Mouse (Mus musculus) heart, postnatal 10 days (tissue): ENCODE results near the gene Nhsl2. TPM values are rescaled to one million over a fixed set of nuclear protein-coding genes. Genes with fewer than 3 reads are reported as not detected.

ENCODE experiments used
- DNase-seq, 2 experiments: peaks; one replicate each; pipeline ENCODE4 v3.0.0; 2021
- intact Hi-C: fragments of 180-260 bp; cut with DNase I; formaldehyde crosslinking; loops from one replicate; pipeline ENCODE4 v1.15.1; 2025
- total RNA-seq, 2 experiments: library from RNA; stranded (reverse); gene quantifications; 2 replicates each; pipeline ENCODE4 v1.2.3; 2021

Nhsl2 gene
- total RNA-seq, 2 experiments from 2014 or later, result 7.5 to 9.9 TPM

- DNase-seq, result peak; percentile 31 to 37
- intact Hi-C loops, result no loop called here
Measured at GRCm38 (mm10) chrX:101898341-101898740, 49.2 kb downstream of the Nhsl2 start.

- intact Hi-C loops, result no loop called here
- DNase-seq, result no peak
Measured at GRCm38 (mm10) chrX:101901806-101902490, 52.8 kb downstream of the Nhsl2 start.

- DNase-seq, result no peak
- intact Hi-C loops, result no loop called here
Measured at GRCm38 (mm10) chrX:101902597-101902996, 53.4 kb downstream of the Nhsl2 start.

DNA sequence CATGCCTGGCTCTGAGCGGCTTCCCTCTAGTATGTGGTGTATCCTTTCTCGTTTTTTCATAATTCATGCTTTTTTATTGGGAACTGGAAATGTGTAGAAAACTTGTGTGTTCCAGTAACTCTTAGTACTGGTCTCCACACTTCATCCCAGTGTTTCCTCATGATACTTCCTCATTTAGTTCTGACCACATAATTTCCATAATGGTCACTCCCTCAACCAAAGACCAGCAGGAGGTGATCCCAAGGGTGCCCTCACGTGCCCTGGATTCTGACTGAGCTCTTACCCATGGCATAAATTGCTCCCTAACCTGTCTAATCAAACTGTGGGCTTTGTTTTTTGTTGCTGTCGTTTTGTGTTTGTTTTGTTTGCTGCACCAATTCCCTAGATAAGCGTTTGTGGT is 58.1 kb downstream of the Nhsl2 start:
- DNase-seq, result no peak
- intact Hi-C loops, result no loop called here

DNA sequence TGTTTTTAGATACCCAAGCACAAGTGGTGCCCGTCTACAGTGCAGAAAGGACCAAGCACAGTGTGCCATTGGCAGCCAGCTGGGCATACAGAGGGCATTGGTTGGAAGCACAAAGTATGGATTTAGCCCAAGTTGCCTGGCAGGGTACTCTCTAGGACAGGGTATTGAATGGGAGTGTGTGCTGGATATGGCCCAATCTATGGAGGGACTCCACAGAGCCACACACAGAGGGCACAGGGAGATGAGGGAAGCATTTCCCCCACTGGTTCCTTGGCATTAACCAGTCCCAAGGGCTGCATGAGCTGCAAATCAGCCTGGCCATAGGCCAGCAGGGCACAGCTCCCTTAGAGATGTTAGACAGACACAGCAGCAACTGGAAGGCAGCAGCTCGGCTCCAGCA is 79.9 kb downstream of the Nhsl2 start:
- DNase-seq, result no peak
- intact Hi-C loops, result no loop called here

DNA sequence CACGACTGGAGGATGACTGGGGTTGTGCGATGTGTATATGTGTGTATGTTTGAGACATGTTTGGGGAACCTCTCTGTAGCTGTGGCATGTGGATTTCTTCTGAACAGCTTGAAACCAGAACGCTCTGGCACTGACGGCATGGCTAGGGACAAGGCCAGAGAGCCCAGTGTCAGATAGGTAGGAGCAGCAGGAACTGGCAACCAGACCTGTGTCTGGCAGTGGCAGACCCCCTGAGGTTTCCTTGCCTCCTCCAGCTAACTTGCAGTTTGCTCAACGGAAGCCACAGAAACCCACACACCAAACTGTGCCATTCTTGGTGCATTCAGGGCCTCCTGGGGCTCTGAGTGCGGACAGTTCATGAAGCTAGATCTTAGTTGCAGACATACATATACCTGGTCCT is 81.1 kb downstream of the Nhsl2 start:
- DNase-seq, result no peak
- intact Hi-C loops, result no loop called here

DNA sequence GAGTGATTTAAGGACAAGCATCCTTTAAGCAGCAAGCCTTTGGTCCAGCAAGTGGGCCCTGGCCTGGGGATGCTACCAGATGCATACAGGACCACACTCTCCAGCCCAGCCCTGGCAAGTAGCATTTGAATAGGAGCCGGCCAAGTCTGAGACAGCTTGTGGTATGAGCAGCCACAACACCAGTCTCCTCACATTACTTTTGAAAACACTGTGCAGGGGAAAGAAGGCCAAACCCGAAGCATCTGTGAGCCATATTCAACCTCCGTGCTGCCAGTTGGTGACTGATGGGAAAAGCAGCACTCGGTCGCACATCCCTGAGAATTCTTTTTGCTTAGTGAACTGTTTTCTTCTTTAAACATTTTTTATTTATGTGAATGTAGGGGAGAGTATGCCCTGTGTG is 81.8 kb downstream of the Nhsl2 start:
- intact Hi-C loops, result no loop called here
- no peak for DNase-seq

DNA sequence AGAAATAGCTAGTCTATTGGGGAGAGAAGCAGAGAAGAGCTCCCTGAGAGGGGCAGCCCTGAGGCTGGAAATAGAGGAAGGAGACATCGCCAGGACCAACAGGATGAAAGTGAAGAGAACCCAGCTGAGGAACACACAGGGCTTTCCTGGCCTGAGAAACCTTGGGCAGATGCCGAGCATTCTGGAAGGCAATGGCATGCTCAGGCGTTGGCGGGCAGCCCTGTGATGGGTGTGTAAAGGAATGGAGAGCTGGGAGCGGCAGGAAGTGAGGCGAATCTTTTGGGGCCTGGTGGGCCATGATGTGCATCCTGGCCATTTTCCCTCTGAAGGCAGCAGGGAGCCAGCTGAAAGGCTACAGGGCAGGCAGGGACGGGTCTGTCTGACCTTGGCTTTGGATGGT is 83.1 kb downstream of the Nhsl2 start:
- DNase-seq, result peak; percentile 66 to 71
- intact Hi-C loops, result no loop called here

- no peak for DNase-seq
- intact Hi-C loops, result no loop called here
Measured at GRCm38 (mm10) chrX:101933346-101933745, 84.2 kb downstream of the Nhsl2 start.

DNA sequence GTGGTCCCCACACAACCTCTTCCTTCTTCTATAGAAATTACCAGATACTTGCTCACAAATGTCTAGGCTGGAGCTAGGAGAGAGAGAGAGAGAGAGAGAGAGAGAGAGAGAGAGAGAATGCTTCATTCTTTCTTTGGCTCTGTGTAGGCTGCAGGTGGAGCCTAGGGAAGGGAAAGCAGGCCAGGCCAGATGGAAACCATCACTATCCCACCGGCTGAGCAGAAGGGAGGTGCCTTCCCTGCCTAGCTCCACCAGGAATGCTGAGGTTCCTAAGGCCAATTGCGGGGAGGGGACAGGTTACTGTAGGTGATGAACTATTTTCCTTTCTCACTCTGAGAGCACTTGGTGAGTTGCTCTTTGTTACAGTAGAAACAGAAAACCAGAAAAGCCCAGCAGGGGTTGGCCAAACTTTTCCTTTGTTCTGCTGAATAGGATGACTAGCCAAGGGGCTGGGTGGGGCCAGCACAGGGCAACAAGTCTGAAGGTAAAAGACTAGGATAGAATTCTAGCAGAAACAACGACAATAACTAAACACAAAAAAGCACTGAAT is 86.2 kb downstream of the Nhsl2 start:
- no peak for DNase-seq
- intact Hi-C loops, result no loop called here

DNA sequence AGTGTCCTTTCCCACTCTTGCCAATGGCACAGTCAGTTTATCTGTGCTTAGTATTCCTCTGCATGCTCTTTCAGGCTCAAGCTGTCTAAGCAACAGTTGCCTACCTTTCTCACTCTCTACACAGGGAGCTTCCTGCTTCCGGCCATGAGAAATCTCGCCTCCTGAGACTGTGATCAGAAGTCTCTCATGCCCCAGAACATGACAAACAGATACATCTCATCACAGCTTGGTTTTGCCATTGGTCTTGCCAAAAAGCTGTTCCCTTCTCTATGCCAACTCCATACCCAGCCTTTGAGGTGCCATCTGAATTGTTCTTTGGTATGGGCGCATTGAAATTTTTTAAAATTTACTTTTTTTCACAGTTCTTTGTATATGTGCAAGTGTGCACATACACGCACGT is 90.3 kb downstream of the Nhsl2 start:
- DNase-seq, result no peak
- intact Hi-C loops, result no loop called here

GRCm38 (mm10) chrX:101942461-101942896 is 93.3 kb downstream of the Nhsl2 start:
- intact Hi-C loops, result loop anchor here (2.0 kb wide), 2 partner anchors 138 to 152 kb away; no protein-coding TSS in a partner anchor
- peak; percentile 82 to 83 for DNase-seq

DNA sequence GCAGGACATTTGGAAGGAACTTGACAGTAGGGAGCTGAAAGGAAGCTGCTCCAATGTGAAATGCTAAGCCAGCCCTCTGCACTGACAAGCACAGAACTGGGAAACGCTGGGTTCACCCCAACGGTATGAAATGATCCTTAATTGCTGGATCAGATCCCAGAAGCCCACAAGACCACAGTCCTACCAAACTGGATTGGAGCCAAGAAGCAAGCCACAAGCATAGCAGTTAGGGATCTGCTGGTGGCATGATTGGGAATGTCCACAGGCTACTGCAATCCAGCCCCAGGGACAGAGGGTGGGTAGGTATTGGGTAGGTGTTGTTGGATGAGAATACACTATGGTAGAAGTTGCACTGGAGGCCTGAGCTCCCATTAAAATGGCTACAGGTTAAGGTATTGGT is 94.6 kb downstream of the Nhsl2 start:
- intact Hi-C loops, result loop anchor here (2.0 kb wide), 2 partner anchors 139 to 153 kb away; no protein-coding TSS in a partner anchor
- DNase-seq, result no peak

GRCm38 (mm10) chrX:101944761-101945330 is 95.7 kb downstream of the Nhsl2 start:
- DNase-seq, result no peak
- intact Hi-C loops, result no loop called here

- intact Hi-C loops, result loop anchor here (10.0 kb wide), 1 partner anchor 232 kb away; the partner anchor contains the start of gene Rps4x
- DNase-seq, result no peak
Measured at GRCm38 (mm10) chrX:101952436-101952835, 103.3 kb downstream of the Nhsl2 start.

DNA sequence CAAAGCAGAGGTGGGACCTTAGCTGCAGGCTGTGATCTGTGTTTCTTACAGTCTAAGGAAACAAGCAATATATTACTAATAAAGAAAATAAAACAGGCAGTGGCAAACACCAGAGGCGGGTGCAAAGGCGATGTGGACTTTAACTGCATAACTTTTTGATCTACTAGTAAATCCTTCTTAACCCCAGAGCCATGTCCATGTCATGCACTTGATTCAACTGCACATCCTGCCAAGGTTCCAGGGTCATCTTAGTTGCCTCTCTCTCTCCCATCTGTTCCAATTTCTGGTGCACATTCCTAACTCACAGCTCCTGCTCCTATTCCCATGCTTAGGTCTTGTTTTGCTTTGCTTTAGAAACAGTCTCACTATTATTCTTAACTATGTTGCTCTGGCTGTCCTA is 104.1 kb downstream of the Nhsl2 start:
- intact Hi-C loops, result loop anchor here (10.0 kb wide), 1 partner anchor 232 kb away; the partner anchor contains the start of gene Rps4x
- no peak for DNase-seq

GRCm38 (mm10) chrX:101953787-101954491 is 104.8 kb downstream of the Nhsl2 start:
- peak; percentile 92 to 94 for DNase-seq
- intact Hi-C loops, result loop anchor here (1.0 to 10.0 kb wide), 2 partner anchors 112 to 231 kb away; partner anchors contain the start of gene Rps4x

DNA sequence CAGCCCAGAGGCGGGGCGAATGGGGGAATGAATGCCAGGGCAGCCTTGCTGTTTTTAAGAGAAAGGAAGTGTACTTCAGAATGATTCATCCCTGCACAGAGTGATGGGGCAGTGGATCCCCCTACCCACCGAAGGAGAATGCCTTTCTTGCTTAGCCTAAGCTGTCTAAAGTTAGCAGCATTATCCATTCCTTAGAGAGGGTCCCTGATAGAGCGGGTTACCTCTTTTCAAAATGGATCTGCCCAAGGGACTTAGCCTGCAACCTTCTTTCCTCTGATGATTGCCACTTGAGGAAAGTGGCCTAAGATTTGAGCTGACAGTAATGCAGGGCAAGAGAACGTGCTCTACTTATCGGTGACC is 105.3 kb downstream of the Nhsl2 start:
- no peak for DNase-seq
- intact Hi-C loops, result loop anchor here (1.0 to 10.0 kb wide), 2 partner anchors 112 to 230 kb away; partner anchors contain the start of gene Rps4x

DNA sequence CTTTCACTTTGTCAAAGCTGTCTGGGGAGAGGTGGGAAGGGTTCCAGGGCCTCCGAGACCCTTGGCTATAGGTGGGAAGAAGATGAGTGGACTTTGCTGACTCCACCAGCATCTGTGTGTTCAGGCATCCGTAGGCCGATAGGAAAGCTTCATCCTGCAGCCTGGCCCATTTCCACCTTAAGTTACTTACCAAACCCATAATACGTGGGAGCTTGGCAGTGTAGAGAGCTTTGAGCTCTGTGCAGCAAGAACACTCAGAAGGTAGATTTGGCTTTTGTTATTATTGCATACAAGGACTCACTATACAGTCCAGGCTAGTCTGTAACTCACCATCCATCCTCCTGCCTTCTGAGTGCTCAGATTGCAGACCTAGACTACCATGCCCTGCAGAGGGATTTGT is 112.7 kb downstream of the Nhsl2 start:
- intact Hi-C loops, result no loop called here
- no peak for DNase-seq

DNA sequence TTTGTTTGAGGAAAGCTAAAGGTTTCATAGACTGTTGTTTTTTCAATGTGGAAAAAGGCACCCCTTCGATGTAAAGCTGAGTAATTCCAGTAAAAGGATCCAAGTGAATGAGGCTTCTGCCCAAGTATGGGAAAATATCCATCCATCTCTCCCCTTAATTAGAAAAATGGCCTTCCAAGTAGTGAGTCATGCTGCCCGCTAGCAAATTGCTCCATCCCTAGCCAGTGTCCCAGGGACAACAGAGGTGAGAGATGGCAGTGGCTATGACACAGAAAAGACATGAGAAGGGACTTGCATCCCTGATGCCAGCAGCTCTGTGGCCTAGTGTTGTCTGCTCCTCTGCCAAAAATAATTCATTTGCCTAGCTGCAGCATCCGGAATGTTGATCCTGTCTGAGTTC is 114.5 kb downstream of the Nhsl2 start:
- intact Hi-C loops, result no loop called here
- no peak for DNase-seq

- no peak for DNase-seq
- intact Hi-C loops, result no loop called here
Measured at GRCm38 (mm10) chrX:101973028-101973427, 123.8 kb downstream of the Nhsl2 start.
